ENCODE assay signal across 8 mouse cellular contexts in genomic region chr5:73071319-73071718, GRCm38 (mm10).
DNase-seq lines count a peak whose midpoint lies in the region; ATAC-seq and TF ChIP-seq lines count a peak whose summit lies in the region.

No protein-coding gene starts in this region.

- H3K4me1 ChIP-seq in heart, adult 2 months (ENCODE audit: control insufficient read depth, insufficient read depth, low read length) = no peaks in the 10 kb centered on the region
- H3K4me1 ChIP-seq in heart, embryonic 12.5 days (replicated peaks) = no peaks in the 10 kb centered on the region
- H3K4me1 ChIP-seq in cortical plate, adult 2 months (ENCODE audit: control insufficient read depth, insufficient read depth, low read length) = no peaks in the 10 kb centered on the region
- H3K4me1 ChIP-seq in kidney, embryonic 14.5 days (ENCODE audit: control insufficient read depth, insufficient read depth, low read length) = no peaks in the 10 kb centered on the region
- H3K4me1 ChIP-seq in limb, embryonic 12.5 days (replicated peaks) = no peaks in the 10 kb centered on the region
- no peaks in the 10 kb centered on the region for H3K4me1 ChIP-seq in midbrain, embryonic 16.5 days (ENCODE audit: control insufficient read depth, insufficient read depth, low read length)

- H3K27ac ChIP-seq in heart, adult 2 months = no peak overlapping the region
- no peak overlapping the region for H3K27ac ChIP-seq in heart, embryonic 12.5 days (ENCODE audit: poor library complexity, severe bottlenecking)
- H3K27ac ChIP-seq in cortical plate, adult 2 months (ENCODE audit: insufficient read depth, low read length) = no peak overlapping the region
- no peak overlapping the region for H3K27ac ChIP-seq in kidney, embryonic 14.5 days (ENCODE audit: low read depth, low read length)
- no peak overlapping the region for H3K27ac ChIP-seq in limb, embryonic 12.5 days
- H3K27ac ChIP-seq in midbrain, embryonic 16.5 days (ENCODE audit: low read length) = no peak overlapping the region

- H3K79me2 ChIP-seq in heart, adult 2 months (replicated peaks; ENCODE audit: control insufficient read depth, insufficient read depth, low read length) = no peaks in the 10 kb centered on the region

- intact Hi-C loops in heart, adult 2 months (cut with DNase I) = loop anchor here (2.0 to 10.0 kb wide), 3 partner anchors 87 to 407 kb away; no protein-coding TSS in a partner anchor

- 43% methylated on average over 15 of the region's 15 CpGs for WGBS in heart, adult 2 months
- WGBS in heart, embryonic 12.5 days = 40% methylated on average over 15 of the region's 15 CpGs
- WGBS in kidney, embryonic 14.5 days = 33% methylated on average over 15 of the region's 15 CpGs
- WGBS in limb, embryonic 12.5 days = 36% methylated on average over 15 of the region's 15 CpGs
- 36% methylated on average over 15 of the region's 15 CpGs for WGBS in midbrain, embryonic 16.5 days

- TF ChIP-seq EP300 in heart, adult 2 months (IDR thresholded peaks at IDR 0.05; ENCODE audit: insufficient read depth, low read depth, low read length) = peak; percentile 44; the same call in 1 of the 2 replicates

- DNase-seq in heart, adult 2 months = peak; percentile 63 to 83
- peak; percentile 10 to 29 for DNase-seq in gastrocnemius, adult 8-10 months (ENCODE audit: low spot score in 2 of 2)
- DNase-seq in spleen, adult 18-20 months = peak; percentile 34 to 69

- no peak overlapping the region for H3K9ac ChIP-seq in heart, adult 2 months (ENCODE audit: low read depth, low read length)
- H3K9ac ChIP-seq in heart, embryonic 12.5 days = no peak overlapping the region
- H3K9ac ChIP-seq in kidney, embryonic 14.5 days (ENCODE audit: low read depth, low read length) = no peak overlapping the region
- H3K9ac ChIP-seq in limb, embryonic 12.5 days (replicated peaks) = no peak overlapping the region
- no peak overlapping the region for H3K9ac ChIP-seq in midbrain, embryonic 16.5 days (ENCODE audit: low read depth, low read length)

- peak; percentile 90 for TF ChIP-seq CTCF in heart, adult 2 months (IDR thresholded peaks at IDR 0.05)
- TF ChIP-seq CTCF in cortical plate, adult 2 months (IDR thresholded peaks at IDR 0.05; ENCODE audit: extremely low read depth, insufficient read depth, low read length) = peak; percentile 82

- H3K4me3 ChIP-seq in heart, adult 2 months = no peak overlapping the region
- no peak overlapping the region for H3K4me3 ChIP-seq in heart, embryonic 12.5 days
- H3K4me3 ChIP-seq in cortical plate, adult 2 months (ENCODE audit: insufficient read depth, low read length) = no peak overlapping the region
- H3K4me3 ChIP-seq in kidney, embryonic 14.5 days (ENCODE audit: low read length) = no peak overlapping the region
- no peak overlapping the region for H3K4me3 ChIP-seq in limb, embryonic 12.5 days (replicated peaks)
- no peak overlapping the region for H3K4me3 ChIP-seq in midbrain, embryonic 16.5 days (ENCODE audit: low read depth, low read length)

- no peak overlapping the region for H3K4me2 ChIP-seq in heart, embryonic 12.5 days
- H3K4me2 ChIP-seq in kidney, embryonic 14.5 days (replicated peaks; ENCODE audit: low read depth, low read length) = no peak overlapping the region
- no peak overlapping the region; the same call in 1 of the 2 replicates for H3K4me2 ChIP-seq in limb, embryonic 12.5 days
- no peak overlapping the region for H3K4me2 ChIP-seq in midbrain, embryonic 16.5 days (ENCODE audit: low read length)

- no peak for TF ChIP-seq POLR2A in heart, adult 2 months (IDR thresholded peaks at IDR 0.05; ENCODE audit: insufficient read depth, low read depth, low read length)
- no peak for TF ChIP-seq POLR2A in cortical plate, adult 2 months (IDR thresholded peaks at IDR 0.05; ENCODE audit: extremely low read depth, insufficient read depth, low read length)

- peaks cover 5% of the 10 kb centered on the region; the same call in 1 of the 2 replicates for H3K36me3 ChIP-seq in heart, adult 2 months (ENCODE audit: control insufficient read depth, insufficient read depth, low read length)
- H3K36me3 ChIP-seq in heart, embryonic 12.5 days = peaks cover 85% of the 10 kb centered on the region
- H3K36me3 ChIP-seq in kidney, embryonic 14.5 days (ENCODE audit: control insufficient read depth, insufficient read depth, low read length) = peaks cover 73% of the 10 kb centered on the region
- peaks cover 75% of the 10 kb centered on the region for H3K36me3 ChIP-seq in limb, embryonic 12.5 days
- peaks cover 37% of the 10 kb centered on the region for H3K36me3 ChIP-seq in midbrain, embryonic 16.5 days (ENCODE audit: control insufficient read depth, insufficient read depth, low read length)

- no peaks in the 10 kb centered on the region for H3K27me3 ChIP-seq in heart, adult 2 months (ENCODE audit: control insufficient read depth, insufficient read depth, low read length)
- H3K27me3 ChIP-seq in heart, embryonic 12.5 days (replicated peaks) = no peaks in the 10 kb centered on the region
- H3K27me3 ChIP-seq in kidney, embryonic 14.5 days (ENCODE audit: control insufficient read depth, insufficient read depth, low read length) = no peaks in the 10 kb centered on the region
- H3K27me3 ChIP-seq in limb, embryonic 12.5 days = no peaks in the 10 kb centered on the region
- H3K27me3 ChIP-seq in midbrain, embryonic 16.5 days (ENCODE audit: control insufficient read depth, insufficient read depth, low read depth, low read length) = no peaks in the 10 kb centered on the region

- no peak for ATAC-seq in heart, embryonic 12.5 days (ENCODE audit: insufficient number of reproducible peaks, low FRiP score)
- ATAC-seq in kidney, embryonic 14.5 days (ENCODE audit: low FRiP score, low TSS enrichment) = 0 out of 2 replicates have a peak, but pooled peaks have one; percentile 26
- peak; percentile 85 for ATAC-seq in limb, embryonic 12.5 days (ENCODE audit: insufficient number of reproducible peaks, insufficient read depth, low FRiP score, low TSS enrichment, low read depth)
- ATAC-seq in midbrain, embryonic 16.5 days = peak; percentile 82; the same call in 1 of the 2 replicates

- no peaks in the 10 kb centered on the region for H3K9me3 ChIP-seq in heart, embryonic 12.5 days (replicated peaks)
- H3K9me3 ChIP-seq in kidney, embryonic 14.5 days (ENCODE audit: control insufficient read depth, low read length) = no peaks in the 10 kb centered on the region
- no peaks in the 10 kb centered on the region for H3K9me3 ChIP-seq in limb, embryonic 12.5 days
- H3K9me3 ChIP-seq in midbrain, embryonic 16.5 days (replicated peaks; ENCODE audit: control insufficient read depth, low read length, poor library complexity, severe bottlenecking) = no peaks in the 10 kb centered on the region

Comparison
In these comparisons a context has a peak if more than half of its experiments do, and no peak if none do; other contexts are left out.
1. DNase-seq: peak in every context shown above with its lines; median percentile 73 in heart, adult 2 months; 52 in spleen, adult 18-20 months; 20 in gastrocnemius, adult 8-10 months.